Mouse (Mus musculus) megakaryocyte-erythroid progenitor cell, adult 5-6 weeks (primary cell): ENCODE results near the gene Txnrd3. TPM values are rescaled to one million over a fixed set of nuclear protein-coding genes. Genes with fewer than 3 reads are reported as not detected.

Experiments
- ATAC-seq: replicated peaks from 2 replicates; pipeline ENCODE4 v1.8.0; 2016; ENCODE audit warnings: mild to moderate bottlenecking, inconsistent platforms; ENCODE audit not compliant: severe bottlenecking, poor library complexity, low FRiP score, low TSS enrichment
- total RNA-seq, 2 experiments: library from RNA; stranded (forward) in 1 of 2; stranded (reverse) in 1 of 2; fragments of 200-1000, 215-1000 nt in 1 of 2; fragments of >200 nt in 1 of 2; fragmentation: Nextera tagmentation in 1 of 2; gene quantifications; 2 replicates each; pipeline ENCODE4 v1.2.3; 2014 to 2017

The Txnrd3 gene
- total RNA-seq (2014; fragmentation: Nextera tagmentation) (11.1 and 12.3 TPM in 2 replicates), total RNA-seq (2017) (21.6 and 22.8 TPM in 2 replicates)

GRCm38 (mm10) chr6:89643798-89644270 lies at the start of gene Txnrd3:
TSS of gene Txnrd3 (plus strand) at chr6:89643988.
- ATAC-seq = peak; percentile 88

GRCm38 (mm10) chr6:89595018-89595776 lies 48.6 kb upstream of the Txnrd3 start, which contains the start of gene Chchd6:
TSS of gene Chchd6 (minus strand) at chr6:89595652.
- peak; percentile 100 for ATAC-seq

- ATAC-seq = no peak
These were observed 48.0 kb upstream of the Txnrd3 start for GRCm38 (mm10) chr6:89595777-89596146.

GRCm38 (mm10) chr6:89596510-89596909 lies 47.3 kb upstream of the Txnrd3 start:
- no peak for ATAC-seq

- no peak for ATAC-seq
These were observed 37.7 kb upstream of the Txnrd3 start for GRCm38 (mm10) chr6:89606096-89606495.

- 0 out of 2 replicates have a peak, but pooled peaks have one; percentile 55 for ATAC-seq
These were observed 35.8 kb upstream of the Txnrd3 start for GRCm38 (mm10) chr6:89607999-89608398.

- 0 out of 2 replicates have a peak, but pooled peaks have one; percentile 41 for ATAC-seq
These were observed 30.3 kb upstream of the Txnrd3 start for GRCm38 (mm10) chr6:89613336-89614106.

GRCm38 (mm10) chr6:89614107-89614471 lies 29.7 kb upstream of the Txnrd3 start:
- no peak for ATAC-seq

GRCm38 (mm10) chr6:89614596-89615372 lies 29.0 kb upstream of the Txnrd3 start:
- no peak for ATAC-seq

GRCm38 (mm10) chr6:89615373-89615755 lies 28.4 kb upstream of the Txnrd3 start:
- ATAC-seq = no peak

- no peak for ATAC-seq
These were observed 21.1 kb upstream of the Txnrd3 start for GRCm38 (mm10) chr6:89622647-89623046.

GRCm38 (mm10) chr6:89628045-89628785 lies 15.6 kb upstream of the Txnrd3 start:
- no peak for ATAC-seq

GRCm38 (mm10) chr6:89631809-89632562 lies 11.8 kb upstream of the Txnrd3 start:
- peak; percentile 94 for ATAC-seq

- ATAC-seq = no peak
These were observed 10.7 kb upstream of the Txnrd3 start for GRCm38 (mm10) chr6:89633115-89633514.

- ATAC-seq = no peak
These were observed 9.4 kb upstream of the Txnrd3 start for GRCm38 (mm10) chr6:89634400-89634799.

- no peak for ATAC-seq
These were observed 5.8 kb upstream of the Txnrd3 start for GRCm38 (mm10) chr6:89637977-89638376.

GRCm38 (mm10) chr6:89639025-89639424 lies 4.8 kb upstream of the Txnrd3 start:
- ATAC-seq = no peak

- ATAC-seq = peak; percentile 94
These were observed 685 bp downstream of the Txnrd3 start for GRCm38 (mm10) chr6:89644271-89645075.
